In the genomic region with DNA sequence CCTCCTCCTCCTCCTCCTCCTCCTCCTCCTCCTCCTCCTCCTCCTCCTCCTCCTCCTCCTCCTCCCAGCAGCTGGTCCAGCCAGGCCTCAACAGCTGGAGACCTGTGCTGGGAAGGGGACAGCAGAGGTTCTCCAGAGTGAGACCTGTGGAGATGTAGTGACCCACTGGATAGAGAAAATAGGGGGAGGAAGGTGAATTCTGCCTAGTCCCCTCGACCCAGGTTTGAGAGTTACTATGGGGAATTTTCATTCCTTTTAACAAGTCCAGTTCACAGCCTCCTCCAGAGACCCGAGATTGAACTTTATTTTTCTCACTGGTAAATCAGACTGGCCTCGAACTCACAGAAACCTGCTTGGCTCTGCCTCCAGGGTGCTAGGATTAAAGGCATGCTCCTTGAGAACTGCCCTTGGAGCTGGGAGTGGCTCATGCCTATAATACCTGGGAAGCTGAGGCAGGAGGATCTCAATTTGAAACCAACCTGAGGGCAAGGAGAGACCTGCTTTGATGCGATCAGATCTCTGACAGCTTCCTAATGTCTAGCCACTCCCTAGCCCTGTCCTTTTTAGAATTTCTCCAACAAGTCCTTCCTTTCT, we compare ENCODE assay signal across 8 mouse cellular contexts. TPM values are rescaled to one million over a fixed set of nuclear protein-coding genes. Genes with fewer than 3 reads are reported as not detected.
DNase-seq lines count a peak whose midpoint lies in the region; ATAC-seq lines count a peak whose summit lies in the region.

No protein-coding gene starts in this region.

- H3K27ac ChIP-seq in heart, embryonic 11.5 days (ENCODE audit: low read depth, low read length): no peak overlapping the region
- H3K27ac ChIP-seq in hindbrain, embryonic 11.5 days (ENCODE audit: low read depth, low read length): no peak overlapping the region
- H3K27ac ChIP-seq in midbrain, embryonic 12.5 days (replicated peaks): peak overlapping the region; percentile 96

- H3K4me2 ChIP-seq in heart, embryonic 11.5 days: peak overlapping the region; percentile 83
- H3K4me2 ChIP-seq in hindbrain, embryonic 11.5 days (replicated peaks; ENCODE audit: low read depth, low read length): no peak overlapping the region
- H3K4me2 ChIP-seq in midbrain, embryonic 12.5 days (replicated peaks): peak overlapping the region; percentile 88

- H3K9ac ChIP-seq in heart, embryonic 11.5 days (ENCODE audit: low read depth, low read length): no peak overlapping the region
- H3K9ac ChIP-seq in hindbrain, embryonic 11.5 days (ENCODE audit: low read depth, low read length): no peak overlapping the region
- H3K9ac ChIP-seq in midbrain, embryonic 12.5 days (replicated peaks): 0 out of 2 replicates have a peak overlapping the region, but pooled peaks have one; percentile 95

- H3K4me3 ChIP-seq in heart, embryonic 11.5 days (ENCODE audit: low read depth, low read length): no peak overlapping the region
- peak overlapping the region; percentile 91; the same call in 1 of the 2 replicates for H3K4me3 ChIP-seq in hindbrain, embryonic 11.5 days (ENCODE audit: low read depth, low read length)
- peak overlapping the region; percentile 91 for H3K4me3 ChIP-seq in midbrain, embryonic 12.5 days

- no peak for DNase-seq in heart, postnatal 14 days
- peak; percentile 41 for DNase-seq in R1 (ENCODE audit: low read depth, low spot score)
- DNase-seq in hindbrain, embryonic 11.5 days (ENCODE audit: low spot score): no peak
- no peak for DNase-seq in left cerebral cortex, postnatal 10 days (ENCODE audit: extremely low spot score in 1 of 2, low spot score in 2 of 2)
- no peak for DNase-seq in embryo, embryonic 9.5 days (ENCODE audit: extremely low spot score)

- no peak for ATAC-seq in heart, embryonic 11.5 days (replicated peaks; ENCODE audit: insufficient number of reproducible peaks, low FRiP score, low TSS enrichment)
- peak; percentile 57; the same call in 1 of the 2 replicates for ATAC-seq in hindbrain, embryonic 11.5 days (ENCODE audit: low FRiP score)
- ATAC-seq in midbrain, embryonic 12.5 days (ENCODE audit: low FRiP score, low read depth): peak; percentile 32; the same call in 1 of the 2 replicates
- no peak for ATAC-seq in activated CD4-positive, CD25-positive, alpha-beta regulatory T cell, adult 4 months

- intact Hi-C loops in heart, postnatal 14 days (cut with DNase I): no loop called here
- intact Hi-C loops in left cerebral cortex, postnatal 10 days (cut with DNase I): loop anchor here (5.0 kb wide), 1 partner anchor 68 kb away; no protein-coding TSS in a partner anchor

- peaks cover 13% of the 10 kb centered on the region for H3K4me1 ChIP-seq in heart, embryonic 11.5 days (ENCODE audit: control insufficient read depth, insufficient read depth, low read length)
- H3K4me1 ChIP-seq in hindbrain, embryonic 11.5 days (replicated peaks; ENCODE audit: control insufficient read depth, insufficient read depth, low read length): peaks cover 12% of the 10 kb centered on the region; the same call in 1 of the 2 replicates
- peaks cover 32% of the 10 kb centered on the region for H3K4me1 ChIP-seq in midbrain, embryonic 12.5 days

- peaks cover 4% of the 10 kb centered on the region; the same call in 1 of the 2 replicates for H3K27me3 ChIP-seq in heart, embryonic 11.5 days (ENCODE audit: control insufficient read depth, insufficient read depth, low read length)
- H3K27me3 ChIP-seq in hindbrain, embryonic 11.5 days (ENCODE audit: control insufficient read depth, insufficient read depth, low read length): no peaks in the 10 kb centered on the region
- no peaks in the 10 kb centered on the region; the same call in 1 of the 2 replicates for H3K27me3 ChIP-seq in midbrain, embryonic 12.5 days

- H3K9me3 ChIP-seq in heart, embryonic 11.5 days (replicated peaks; ENCODE audit: control insufficient read depth, low read length): peaks cover 2% of the 10 kb centered on the region; the same call in 1 of the 2 replicates
- H3K9me3 ChIP-seq in hindbrain, embryonic 11.5 days (ENCODE audit: control insufficient read depth, low read length): no peaks in the 10 kb centered on the region
- no peaks in the 10 kb centered on the region for H3K9me3 ChIP-seq in midbrain, embryonic 12.5 days

- WGBS in heart, embryonic 11.5 days (ENCODE audit: insufficient replicate concordance): 46% methylated on average over 4 of the region's 4 CpGs
- WGBS in hindbrain, embryonic 11.5 days: 63% methylated on average over 4 of the region's 4 CpGs
- WGBS in midbrain, embryonic 12.5 days: 62% methylated on average over 4 of the region's 4 CpGs

- no peaks in the 10 kb centered on the region for H3K36me3 ChIP-seq in heart, embryonic 11.5 days (ENCODE audit: control insufficient read depth, insufficient read depth, low read length)
- no peaks in the 10 kb centered on the region for H3K36me3 ChIP-seq in hindbrain, embryonic 11.5 days (ENCODE audit: control insufficient read depth, insufficient read depth, low read length)
- H3K36me3 ChIP-seq in midbrain, embryonic 12.5 days: no peaks in the 10 kb centered on the region

RNA-seq across cellular contexts. Expression of gene Sox13, which starts 0.5 kb away (rescaled TPM):
- polyA plus RNA-seq in heart, embryonic 11.5 days (2014; fragmentation: Nextera tagmentation; extraction: Ambion mirVana): 3.3 and 3.7 TPM in 2 replicates
- 10 to 100 TPM; 22.3 to 23.9 TPM for total RNA-seq in heart, postnatal 14 days (2021)
- 12.5 and 15.9 TPM in 2 replicates for polyA plus RNA-seq in hindbrain, embryonic 11.5 days (2014; fragmentation: Nextera tagmentation; extraction: Ambion mirVana)
- polyA plus RNA-seq in midbrain, embryonic 12.5 days (2016; fragmentation: Nextera tagmentation; extraction: Ambion mirVana): 31.0 and 33.6 TPM in 2 replicates
- total RNA-seq in left cerebral cortex, postnatal 10 days (2021): 1 to 10 TPM; 7.5 to 9.4 TPM
- not detected for polyA plus RNA-seq in activated CD4-positive, CD25-positive, alpha-beta regulatory T cell, adult 4 months (2017; shearing (Covaris generic))

Comparison
In these comparisons a context has a peak if more than half of its experiments do, and no peak if none do; other contexts are left out.
1. ATAC-seq: peak in hindbrain, embryonic 11.5 days (single experiment) and midbrain, embryonic 12.5 days (single experiment); none in heart, embryonic 11.5 days (single experiment) and activated CD4-positive, CD25-positive, alpha-beta regulatory T cell, adult 4 months (single experiment).